Mouse (Mus musculus) cerebral cortex, adult 2 months (tissue): ENCODE data around the gene Lamb3.

Experiments
- WGBS: fragments of 180-500 bp; shearing (Covaris S2); methylation state at CpG from one replicate; pipeline ENCODE4 v1.1.7; 2018; 5-methylcytosine and 5-hydroxymethylcytosine counted together

Lamb3 gene

DNA sequence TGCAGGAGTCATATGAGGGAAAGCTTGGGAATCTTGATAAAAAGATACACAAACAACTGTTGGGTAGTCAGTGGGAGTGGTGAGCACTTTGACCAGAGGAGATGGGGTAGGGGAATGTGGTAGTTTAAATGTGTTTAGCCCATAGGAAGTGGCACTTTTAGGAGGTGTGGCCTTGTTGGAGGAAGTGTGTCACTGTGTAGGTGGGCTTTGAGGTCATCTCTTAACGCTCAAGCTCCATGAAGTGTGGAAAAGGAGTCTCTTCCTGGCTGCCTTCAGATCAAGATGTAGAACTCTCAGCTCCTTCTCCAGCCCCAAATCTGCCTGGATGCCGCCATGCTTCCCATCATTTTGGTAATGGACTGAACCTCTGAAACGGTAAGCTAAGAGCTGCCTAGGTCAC, at the start of gene Lamb3:
Lamb3 (plus strand) TSS at position 197 of the 400 bp plus-strand sequence.
- 91% methylated on average over 3 of the region's 3 CpGs for WGBS

DNA sequence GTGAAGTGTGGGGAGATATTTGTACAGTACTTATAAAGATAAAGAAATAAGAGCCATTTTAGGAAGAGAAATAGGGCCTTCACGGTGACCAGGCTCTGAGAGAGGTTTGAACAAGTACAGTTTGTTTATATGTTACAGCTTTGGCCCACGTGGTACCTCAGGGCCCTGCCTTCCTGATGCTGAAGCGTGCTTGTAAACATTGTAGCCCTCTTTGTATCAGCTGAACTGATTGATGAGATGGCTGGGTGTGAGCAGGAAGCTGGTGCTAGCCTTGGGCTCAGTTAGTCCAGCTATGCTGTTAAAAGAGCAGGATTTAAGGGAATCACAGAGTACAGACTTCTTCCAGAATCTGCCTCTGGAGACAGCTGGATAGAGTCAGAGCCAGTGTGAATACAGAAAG, 48.3 kb upstream of the Lamb3 start:
- WGBS, result 83% methylated on average over 3 of the region's 3 CpGs

DNA sequence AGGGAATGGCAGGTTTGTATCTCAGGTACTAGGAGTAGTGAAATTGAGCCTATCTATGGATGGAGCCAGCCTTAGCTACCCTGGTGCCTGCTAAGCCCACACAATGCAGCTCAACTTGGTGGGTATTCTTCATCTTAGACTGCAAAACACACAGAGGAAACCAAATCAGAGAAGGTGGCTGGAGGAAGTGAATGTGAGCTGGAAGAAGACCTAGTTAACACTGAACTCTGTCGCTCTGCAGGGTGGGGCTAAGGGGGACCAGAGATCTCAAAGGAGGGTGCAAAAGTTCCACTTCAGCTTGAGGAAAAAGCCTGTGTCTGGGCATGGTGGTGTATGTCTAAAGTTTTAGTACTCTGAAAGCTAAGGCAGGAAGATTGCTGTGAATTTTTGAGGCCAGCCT, 47.9 kb upstream of the Lamb3 start:
- 84% methylated on average over 1 of the region's 1 CpGs for WGBS

DNA sequence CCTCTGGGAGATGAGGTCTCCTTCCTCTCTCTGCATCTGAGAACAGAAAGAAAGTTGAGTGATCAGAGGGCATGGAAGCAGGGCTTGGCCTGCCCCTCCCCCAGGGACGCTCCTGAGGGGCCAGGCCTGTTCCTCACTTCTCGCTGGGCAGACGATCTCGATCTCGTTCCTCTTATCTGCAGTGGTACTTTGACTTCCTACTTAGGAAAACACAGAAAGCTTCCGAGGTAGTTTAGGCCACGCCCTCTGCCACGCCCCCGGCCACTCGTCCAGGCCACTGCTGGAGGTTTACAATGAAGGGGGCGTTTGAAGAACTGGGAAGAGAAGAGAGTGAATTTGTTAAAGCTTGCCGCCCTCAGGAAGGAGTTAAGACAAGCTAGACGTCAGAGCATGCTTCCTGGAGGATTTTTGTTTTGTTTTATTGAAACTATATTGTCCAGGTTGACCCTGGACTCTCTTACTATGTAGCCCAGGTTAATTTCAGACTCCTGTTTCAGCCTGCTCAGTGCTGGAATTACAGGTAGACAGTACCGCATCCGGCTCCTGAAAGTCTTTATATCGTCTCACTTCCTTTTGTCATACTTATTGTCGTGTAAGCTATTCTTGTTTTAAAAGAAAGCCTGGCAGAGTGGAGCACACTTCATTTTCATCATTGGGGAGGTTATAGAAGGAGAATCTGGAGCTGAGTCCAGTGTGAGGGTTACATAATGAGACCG, 47.0 kb upstream of the Lamb3 start:
- 28% methylated on average over 18 of the region's 18 CpGs for WGBS

DNA sequence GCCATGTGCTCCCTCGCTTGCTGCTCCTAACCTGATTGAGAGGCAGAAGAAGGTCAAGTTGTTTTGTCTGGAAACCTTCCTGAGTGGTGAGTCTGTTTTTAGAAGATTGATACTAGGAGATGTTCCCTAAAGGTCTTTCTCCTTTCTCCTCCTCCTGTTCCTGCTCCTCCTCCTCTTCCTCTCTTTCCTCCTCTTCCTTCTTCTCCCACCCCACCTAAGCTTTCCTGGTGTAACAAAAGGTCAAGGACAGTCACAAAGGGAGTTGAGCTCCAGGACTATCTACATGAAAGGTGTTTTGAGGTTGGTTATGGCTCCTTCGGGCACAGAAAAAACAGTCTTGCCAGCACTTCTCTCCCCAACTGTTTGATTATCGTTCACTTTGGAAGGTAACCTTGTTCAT, 39.8 kb upstream of the Lamb3 start, which contains the start of gene A130010J15Rik:
A130010J15Rik (plus strand) TSS at position 301 of the 400 bp plus-strand sequence.
- 95% methylated on average over 3 of the region's 3 CpGs for WGBS

DNA sequence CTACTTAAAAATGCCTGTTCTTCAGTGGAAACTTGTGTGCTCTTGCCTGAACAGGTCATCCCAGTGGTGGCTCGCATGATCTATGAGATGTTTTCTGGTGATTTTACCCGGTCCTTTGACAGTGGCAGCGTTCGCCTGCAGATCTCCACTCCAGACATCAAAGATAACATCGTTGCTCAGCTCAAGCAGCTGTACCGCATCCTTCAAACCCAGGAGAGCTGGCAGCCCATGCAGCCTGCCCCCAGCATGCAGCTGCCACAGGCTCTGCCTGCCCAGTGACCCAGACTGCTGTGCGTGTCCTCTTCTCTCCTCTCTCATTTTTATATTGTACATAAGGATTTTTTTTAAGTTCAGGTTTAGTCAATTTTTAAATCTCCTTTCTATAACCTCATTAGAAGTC, 38.3 kb upstream of the Lamb3 start:
- 88% methylated on average over 7 of the region's 7 CpGs for WGBS

DNA sequence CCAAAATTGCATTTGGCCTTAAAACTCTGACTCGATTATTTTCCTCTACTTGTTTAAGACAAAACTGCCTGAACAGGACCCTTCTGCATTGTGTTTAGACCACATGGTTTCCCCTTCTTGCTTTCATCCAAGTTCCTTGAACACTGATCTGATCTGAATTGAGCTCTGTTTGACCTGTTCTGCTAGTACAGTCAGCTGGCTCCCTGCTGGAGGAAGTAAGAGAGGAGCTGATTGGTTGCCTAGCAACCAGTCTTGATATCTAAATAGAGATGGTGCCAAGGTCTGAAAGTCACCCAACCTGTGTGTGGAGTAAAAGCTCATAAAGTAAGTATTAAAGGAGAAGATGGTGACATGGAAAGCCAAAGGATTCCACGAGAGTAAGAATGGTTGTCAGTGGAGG, 37.6 kb upstream of the Lamb3 start:
- WGBS, result 52% methylated on average over 2 of the region's 2 CpGs

DNA sequence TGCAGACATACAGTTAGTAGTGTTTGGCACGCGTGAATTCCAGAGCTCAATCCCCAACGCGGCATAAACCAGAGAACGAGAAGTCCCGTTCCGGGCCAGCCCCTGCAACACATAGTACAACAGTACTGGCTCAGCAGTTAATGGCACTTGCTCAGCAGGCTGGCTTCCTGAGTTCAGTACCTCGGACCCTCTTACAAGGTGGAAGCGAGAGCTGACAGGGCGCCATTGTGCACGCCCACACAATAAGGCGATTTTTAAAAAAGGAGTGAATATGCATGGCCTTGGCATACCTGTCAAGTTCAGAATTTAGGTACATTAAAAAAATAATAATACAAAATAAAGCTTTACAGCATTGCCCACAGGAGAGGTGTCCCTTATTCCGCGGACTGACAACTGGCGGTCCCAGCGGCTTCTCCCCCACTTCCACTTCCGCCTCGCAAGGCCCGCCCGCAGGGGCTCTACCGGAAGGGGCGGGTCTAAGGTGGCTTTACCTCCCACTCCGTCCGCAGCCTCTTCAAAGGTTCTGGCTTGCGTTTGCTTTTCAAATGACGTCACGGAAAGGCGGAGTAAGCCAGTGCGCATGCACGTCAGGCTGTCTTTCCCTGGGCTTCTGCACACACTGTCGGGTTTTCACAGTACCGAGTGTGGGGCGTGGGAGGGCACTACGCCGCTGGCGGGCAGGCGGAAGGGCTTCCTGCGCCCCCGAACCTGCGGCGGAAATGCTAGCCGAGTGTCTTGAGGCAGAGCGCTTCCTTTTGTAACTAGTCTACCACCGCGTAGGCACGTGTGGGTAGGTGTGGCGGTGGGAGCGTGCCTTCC, 34.3 kb upstream of the Lamb3 start:
- WGBS, result under 1% methylated on average over 48 of the region's 48 CpGs

DNA sequence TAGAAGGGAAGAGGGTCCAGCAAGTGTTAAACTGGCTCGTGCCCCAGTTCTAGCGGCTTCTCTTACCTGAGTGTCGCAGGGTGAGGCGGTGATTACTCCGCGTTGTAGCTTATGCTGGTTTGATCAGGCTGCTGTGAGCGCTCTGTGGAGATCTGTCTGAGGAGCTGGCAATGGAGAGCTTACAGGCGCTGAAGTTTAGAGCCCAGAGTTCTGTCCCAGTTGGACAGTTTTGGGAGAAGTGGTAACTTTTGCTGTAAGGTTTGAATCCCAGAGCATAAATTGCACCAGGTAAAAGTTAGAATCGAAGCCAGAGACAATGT, 33.7 kb upstream of the Lamb3 start:
- 13% methylated on average over 9 of the region's 9 CpGs for WGBS

DNA sequence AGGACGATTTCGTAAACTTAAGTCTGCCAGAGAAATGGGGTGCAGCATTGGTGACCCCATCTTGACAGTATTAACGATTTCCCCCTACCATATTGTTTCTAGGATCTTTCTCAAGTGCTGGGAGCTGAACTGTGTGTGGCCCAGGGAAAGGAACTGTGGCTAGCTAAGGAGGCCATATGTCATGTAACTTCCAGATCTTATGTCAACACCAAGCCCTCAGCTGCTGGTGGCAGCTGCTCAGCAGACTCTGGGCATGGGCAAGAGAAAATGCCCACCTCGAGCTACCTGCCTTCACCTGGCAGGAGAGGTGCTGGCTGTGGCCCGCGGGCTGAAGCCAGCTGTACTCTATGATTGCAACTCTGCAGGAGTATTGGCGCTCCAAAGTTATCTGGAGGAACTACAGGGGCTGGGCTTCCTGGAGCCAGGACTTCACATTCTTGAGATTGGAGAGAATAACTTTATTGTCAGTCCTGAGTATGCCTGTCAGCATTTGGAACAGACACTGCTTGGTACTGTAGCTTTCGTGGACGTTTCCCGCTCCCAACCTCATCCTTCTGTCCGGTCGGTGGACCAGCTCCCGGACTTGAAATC, 33.3 kb upstream of the Lamb3 start:
- 83% methylated on average over 13 of the region's 13 CpGs for WGBS

DNA sequence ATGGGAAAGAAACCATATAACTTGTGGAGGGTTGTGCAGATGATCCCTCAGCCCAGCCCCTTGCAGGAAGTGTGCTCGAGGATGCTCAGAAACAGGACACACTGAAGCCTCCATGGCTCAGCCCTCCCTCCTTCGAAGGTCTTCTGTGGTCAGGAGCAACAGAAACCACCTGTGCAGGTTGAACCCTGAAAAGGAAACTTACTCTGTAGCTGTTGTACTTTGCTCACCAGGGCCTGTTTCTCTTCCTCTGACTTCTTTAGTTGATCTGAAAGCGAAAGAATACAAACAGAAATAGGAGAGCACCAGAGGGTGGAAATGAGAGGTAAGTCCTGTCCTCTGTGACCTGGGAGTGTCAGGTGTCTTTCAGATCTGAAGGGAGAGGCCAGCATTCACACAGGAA, 26.4 kb upstream of the Lamb3 start:
- WGBS, result 84% methylated on average over 3 of the region's 3 CpGs

DNA sequence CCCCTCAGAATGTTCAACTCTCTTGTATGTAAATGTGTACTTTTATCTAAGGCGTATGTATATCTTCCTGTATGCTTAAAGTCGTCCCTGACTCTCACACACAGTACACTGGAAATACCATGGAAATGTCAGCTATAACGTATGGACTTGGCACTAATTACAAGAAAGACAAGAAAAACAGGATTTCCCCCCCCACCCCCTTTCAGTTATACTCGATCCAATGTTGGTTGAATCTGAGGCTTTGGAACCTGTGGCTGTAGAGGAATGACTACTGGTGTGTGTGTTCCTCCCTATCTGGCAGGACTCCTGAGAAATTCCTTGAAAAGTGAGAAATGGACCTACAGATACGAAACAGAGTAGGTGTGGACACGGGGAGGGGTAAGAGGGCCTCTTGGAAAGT, 19.2 kb upstream of the Lamb3 start:
- WGBS, result 87% methylated on average over 6 of the region's 6 CpGs

DNA sequence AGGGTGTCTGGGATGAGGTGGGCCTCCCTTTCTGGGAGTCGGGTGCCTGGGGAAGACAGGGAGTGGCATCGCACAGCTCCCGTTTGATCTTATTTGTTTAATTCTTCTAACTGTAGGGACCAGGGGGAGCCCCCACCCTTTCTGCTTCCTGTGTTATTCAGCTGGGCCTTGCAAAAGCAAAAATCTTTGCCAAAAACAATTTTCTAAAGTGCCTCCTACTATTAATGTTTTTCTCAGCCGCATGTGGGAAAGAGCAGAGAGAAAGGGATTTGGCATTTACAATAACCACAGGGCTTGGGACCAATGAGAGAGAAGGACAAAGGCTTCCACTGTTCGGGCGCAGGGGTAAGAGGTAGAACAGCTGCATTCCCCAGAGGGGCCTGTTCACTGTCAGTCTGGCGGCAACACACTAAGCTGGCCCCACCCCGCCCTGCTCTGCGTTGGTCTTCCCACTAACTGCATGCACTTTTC, 18.3 kb upstream of the Lamb3 start:
- WGBS, result 45% methylated on average over 9 of the region's 9 CpGs

DNA sequence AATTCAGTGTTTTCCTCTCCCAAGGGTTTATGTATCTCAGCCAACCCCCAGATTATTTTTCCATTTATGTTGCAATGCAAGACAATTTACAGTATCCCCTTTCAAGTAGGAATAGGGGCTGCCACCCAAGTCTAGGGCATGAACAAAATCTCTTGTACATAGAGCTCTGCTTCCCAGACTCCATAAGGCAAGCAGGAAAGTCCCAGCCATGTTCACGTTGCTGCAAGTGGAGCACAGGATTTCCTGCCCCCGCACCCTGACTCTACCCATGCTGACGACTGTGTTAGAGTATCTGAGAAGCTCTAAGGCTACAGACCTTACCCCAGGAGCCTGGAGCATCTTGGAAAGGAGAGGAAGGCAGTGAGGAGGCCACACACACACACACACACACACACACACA, 17.7 kb upstream of the Lamb3 start:
- WGBS, result 44% methylated on average over 3 of the region's 3 CpGs

DNA sequence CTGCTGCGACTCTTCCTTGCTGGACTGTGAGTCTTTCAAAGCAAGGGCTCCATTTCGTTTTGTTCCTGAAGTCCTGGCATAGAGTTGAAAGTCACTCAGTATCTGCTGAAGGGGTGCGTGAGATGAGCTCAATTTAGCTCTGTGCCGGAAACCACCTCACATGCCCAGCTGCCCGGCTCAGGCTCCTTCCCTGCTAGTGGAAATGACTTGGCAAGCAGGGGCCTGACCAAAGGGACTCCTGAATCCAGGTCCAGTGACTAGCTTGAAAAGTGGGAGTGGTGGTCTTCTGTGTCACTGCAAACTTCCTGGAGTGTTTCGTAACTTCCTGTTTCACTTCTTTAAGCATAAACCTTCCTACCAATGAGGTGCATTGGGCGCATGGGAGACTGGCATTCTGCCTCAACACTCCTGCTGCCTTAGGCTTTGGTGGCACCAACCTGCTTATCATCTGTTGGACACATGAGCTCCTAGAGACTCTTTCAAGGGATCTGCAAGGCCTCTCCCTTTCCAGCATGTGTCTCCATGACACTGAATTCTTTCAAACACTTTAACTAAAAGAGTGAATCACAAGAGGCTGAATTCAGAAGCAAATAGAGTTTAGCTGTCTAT, 15.7 kb upstream of the Lamb3 start:
- 75% methylated on average over 7 of the region's 7 CpGs for WGBS

DNA sequence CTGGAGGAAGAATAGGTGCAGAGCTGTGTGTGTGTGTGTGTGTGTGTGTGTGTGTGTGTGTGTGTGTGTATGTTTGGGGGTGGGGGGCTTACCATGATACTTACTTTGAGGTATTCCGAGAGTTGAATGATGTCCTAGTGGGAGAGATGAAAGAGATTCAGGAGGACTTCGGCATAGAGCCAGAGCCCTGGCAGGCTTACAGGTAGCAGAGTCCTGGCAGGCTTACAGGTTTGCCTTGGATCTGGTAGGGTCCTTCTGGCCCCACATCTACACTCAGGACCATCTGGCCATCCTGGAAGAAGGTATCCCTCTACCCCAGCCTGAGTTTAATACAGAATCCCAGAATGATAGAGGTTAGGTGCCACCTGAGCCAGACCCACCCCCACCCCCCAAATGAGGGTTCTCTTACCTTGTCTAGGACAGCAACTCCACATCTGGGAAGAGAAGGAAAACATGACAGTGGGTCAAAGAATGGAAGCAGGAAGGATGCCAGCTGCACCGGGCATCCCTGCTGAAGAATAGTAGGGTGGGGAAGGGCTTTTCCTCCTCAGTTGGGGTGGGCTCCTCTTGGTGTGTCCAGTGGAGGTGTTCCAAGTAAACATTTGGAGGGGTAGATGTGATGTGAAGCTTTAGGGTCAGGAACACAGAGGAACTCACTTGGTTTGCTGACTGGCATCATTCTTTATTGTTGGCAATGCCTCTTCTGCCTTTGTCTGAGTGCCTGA, 12.9 kb upstream of the Lamb3 start:
- 68% methylated on average over 3 of the region's 3 CpGs for WGBS

DNA sequence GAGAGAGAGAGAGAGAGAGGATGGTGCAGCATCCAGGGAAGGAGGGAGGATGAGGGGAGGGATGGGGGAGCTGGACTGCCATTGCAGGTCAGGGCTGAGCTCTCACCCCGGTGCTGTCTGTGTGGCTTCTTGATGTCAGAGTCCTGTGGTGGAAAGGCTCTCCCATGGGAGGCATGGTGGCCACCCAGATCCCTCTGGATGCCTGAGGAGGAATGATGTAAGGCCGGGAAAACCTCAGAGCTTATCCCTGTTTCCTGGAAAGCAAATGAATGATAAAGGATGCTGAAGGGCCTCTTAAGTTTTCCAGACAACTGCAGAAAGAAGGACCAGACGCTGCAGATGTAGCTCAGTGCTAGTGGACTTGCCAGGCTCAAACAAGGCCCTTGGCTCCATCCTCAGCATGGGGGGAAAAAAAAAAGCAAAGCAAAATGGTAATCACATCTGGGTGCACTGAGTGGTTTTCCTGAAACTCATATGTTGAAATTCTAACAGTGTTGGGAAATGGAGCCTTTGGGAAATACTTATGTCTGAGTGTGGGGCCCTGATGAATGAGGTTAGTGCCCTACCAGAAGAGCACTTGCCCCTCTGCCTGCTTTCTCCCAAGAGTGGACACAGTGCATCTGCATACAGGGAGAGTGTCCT, 12.2 kb upstream of the Lamb3 start:
- 85% methylated on average over 3 of the region's 3 CpGs for WGBS

DNA sequence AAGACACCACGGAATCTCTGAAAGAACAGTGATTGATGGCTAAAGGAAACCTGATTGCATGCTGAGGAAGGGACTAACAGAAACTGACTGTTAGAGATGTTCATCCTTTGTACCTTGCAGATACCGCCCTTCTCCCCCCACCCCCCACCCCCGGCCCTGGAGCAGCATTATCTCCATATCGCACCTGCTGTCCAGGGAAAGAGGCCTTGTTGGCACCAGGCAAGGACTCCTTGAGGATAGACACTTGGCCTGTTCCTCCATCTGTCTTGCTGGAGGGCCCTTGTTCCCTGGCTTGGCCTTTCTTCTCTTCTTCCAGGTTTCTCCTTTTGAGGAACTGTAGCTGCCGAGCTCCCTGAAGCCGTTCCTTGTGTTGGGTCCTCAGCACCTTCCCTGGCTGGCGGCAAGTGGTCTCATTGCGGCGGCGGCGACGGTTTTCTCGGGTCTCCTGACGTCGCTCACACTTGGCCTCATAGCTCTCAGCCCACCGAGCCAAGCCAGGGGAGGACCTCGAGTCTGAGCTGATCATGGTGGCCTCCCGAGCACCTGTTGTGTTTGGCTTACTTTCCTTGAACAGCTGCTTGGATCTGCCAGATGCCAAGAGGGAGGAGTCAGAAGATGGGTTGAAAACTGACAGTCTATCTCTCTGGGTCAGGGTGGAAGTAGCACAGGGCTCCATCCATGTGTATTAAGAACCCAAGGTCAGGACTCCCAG, 9.8 kb upstream of the Lamb3 start:
- 93% methylated on average over 18 of the region's 18 CpGs for WGBS

DNA sequence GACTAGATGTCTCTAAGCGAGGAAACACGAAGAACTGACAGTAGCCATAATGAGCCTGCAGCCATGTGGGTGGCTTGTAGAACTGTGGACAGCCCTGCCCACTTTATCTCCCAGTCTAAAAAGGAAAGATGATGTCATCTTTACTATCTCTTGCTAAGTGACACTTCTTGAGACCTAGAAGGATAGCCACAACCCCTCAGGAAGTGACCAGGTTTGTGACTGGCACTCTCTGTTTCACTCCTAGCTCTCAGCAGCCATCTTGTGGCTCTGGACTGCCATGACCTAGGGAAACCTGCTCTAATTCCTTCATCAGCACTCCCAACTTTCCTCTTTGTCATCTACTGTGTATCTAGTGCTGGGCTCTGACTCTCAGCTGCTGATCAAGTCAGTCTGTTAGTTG, 9.2 kb upstream of the Lamb3 start:
- 59% methylated on average over 2 of the region's 2 CpGs for WGBS

DNA sequence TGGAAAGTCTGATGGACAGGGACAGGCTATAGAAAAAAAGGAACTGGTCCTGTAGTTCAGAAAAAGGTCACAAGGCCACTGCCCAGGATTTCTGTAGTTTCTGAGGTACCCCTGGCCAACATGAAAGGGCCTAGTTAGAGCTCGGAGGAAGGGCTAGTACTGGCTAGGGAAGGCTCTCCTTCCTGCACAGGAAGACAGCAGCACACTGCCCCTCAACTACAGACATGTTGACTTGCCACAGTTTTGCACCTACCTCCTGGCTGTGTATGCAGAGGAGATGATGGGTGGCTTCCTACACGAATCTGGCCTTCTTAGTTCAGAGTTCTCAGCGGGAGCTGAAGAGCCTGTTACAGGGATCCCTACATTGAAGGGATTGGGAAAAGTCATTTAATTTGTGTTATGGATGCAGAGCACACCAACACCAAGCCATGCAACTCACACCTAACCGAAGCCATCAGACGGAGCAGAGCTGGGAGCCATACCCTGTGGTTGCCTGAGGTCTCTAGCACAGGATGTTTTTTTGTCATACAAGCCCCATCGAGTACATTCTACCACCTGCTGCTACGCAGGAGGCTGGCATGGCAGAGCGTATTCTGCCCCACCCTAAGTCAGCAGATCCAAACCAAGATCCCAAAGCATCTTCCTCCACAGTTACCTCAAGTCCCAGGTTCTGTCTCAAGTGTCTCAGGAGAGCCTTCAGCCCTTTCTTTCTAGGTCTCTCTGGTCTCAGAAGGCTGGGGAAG, 6.7 kb upstream of the Lamb3 start:
- 83% methylated on average over 8 of the region's 8 CpGs for WGBS
